Mouse (Mus musculus) right cerebral cortex, postnatal 25 days (tissue): ENCODE measurements around the gene Rin3.

Experiments used
- DNase-seq: peaks from one replicate; pipeline ENCODE4 v3.0.0; 2022

Rin3 gene

DNA sequence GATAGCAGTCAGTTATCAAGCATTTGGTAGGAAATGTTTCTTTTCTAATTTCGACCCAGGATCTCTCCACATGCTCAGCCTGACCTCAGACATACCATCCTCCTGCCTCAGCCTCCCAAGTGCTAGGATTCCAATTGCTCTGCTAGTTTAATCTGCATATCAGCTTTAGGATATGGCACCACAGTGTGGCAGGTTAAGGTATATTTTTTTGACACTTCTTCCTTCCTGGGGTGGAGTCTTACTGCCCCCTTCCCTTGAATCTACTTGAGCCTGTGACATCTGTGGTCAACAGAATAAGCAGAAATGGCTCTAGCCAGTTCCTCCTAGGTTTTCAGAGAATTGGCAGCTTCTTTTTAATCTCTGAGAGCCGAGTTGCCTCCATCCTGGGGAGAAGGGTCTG lies 56.2 kb downstream of the Rin3 start:
- no peak for DNase-seq

DNA sequence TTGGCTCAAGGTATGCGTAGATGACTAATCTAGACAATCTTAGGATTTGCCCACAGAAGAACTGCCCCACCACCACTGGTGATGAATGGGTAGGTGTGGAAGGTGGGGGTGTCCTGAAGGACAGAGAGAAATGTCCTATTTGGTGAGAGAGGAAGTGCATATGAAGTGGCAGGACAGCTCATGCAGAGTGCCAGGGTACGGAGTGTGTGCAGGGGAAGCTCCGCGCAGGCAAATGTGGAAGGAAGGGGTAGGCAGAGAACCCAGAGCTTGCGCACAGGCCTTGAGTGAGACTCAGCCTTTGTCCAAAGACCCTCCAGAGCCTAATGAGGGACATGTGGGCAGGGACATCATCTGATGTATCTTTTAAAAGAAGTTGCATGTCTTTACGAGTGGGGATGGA lies 57.6 kb downstream of the Rin3 start:
- no peak for DNase-seq

GRCm38 (mm10) chr12:102342147-102342546 lies 59.3 kb downstream of the Rin3 start:
- no peak for DNase-seq

DNA sequence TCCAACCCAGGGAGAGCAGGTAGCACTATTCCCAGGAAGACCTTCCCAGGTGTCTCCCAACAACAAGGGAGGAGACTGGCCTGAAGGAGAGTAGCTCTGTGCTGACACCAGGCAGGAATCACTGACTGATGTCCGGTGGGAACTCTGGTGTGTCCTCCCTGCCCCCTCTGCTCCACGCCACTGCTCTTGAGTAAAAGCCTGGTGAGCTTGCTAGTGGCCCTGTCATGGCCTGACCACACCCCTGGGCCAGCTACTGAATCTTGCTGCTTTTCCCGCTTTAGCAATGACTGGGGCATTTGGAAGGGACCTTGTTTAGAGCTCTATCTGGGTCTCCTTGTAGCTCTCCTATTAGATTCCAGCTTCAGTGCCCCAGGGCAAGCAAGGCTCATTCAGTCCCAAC lies 59.8 kb downstream of the Rin3 start:
- no peak for DNase-seq

DNA sequence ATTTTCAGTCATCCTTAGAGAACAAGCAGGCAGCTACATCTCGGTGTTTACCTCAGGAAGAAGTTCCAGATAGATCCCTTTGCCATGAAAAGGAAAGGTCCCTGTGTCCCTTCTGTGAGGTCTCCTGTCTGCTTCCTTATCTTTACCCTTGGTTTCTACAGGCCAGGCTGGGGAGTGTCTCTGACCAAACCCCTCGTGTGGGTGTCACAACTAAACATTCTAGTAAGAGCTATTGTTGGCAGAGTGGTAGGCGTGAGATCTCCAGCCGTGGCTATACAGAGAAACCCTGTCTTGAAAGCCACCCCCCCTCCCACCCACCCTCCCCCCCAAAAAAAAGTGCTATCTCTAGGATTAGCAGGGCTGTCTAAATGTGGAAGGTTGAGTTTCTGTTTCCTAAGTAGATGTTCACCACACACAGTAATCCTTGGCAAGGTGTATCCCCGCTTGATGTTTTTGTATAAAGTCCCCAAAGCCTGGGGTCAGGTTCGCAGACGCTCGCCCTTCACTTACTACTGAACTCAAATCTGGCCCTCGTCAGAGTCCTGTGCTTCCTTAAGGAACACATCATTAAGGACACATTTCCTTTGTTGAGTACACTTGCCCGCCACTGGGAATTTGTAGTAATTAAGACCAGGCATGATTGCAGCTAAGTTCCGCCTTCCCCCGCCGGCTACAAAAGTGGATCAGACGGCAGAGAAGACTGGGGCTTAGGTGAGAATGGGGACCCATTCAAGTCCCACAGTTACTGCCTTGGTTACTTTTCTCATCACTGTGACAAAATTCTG lies 62.4 kb downstream of the Rin3 start:
- DNase-seq: no peak

DNA sequence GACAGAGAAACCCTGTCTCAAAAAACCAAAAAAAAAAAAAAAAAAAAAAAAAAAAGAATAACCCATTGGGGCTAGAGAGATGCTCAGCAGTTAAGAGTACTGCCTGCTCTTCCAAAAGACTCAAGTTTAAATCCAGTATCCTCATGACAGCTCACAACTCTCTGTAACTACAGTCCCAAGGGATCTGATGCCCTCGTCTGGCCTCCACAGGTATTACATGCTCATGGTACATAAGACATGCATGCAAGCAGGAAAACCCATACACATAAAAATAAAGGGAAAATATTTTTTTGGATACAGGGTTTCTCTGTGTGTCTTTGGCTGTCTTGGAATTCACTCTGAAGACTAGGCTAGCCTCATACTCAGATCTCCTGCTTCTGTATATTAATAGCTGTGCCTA lies 63.7 kb downstream of the Rin3 start:
- no peak for DNase-seq

- DNase-seq: no peak
Measured at GRCm38 (mm10) chr12:102348447-102348846, 65.6 kb downstream of the Rin3 start.

GRCm38 (mm10) chr12:102350997-102351396 lies 68.1 kb downstream of the Rin3 start:
- DNase-seq: no peak

DNA sequence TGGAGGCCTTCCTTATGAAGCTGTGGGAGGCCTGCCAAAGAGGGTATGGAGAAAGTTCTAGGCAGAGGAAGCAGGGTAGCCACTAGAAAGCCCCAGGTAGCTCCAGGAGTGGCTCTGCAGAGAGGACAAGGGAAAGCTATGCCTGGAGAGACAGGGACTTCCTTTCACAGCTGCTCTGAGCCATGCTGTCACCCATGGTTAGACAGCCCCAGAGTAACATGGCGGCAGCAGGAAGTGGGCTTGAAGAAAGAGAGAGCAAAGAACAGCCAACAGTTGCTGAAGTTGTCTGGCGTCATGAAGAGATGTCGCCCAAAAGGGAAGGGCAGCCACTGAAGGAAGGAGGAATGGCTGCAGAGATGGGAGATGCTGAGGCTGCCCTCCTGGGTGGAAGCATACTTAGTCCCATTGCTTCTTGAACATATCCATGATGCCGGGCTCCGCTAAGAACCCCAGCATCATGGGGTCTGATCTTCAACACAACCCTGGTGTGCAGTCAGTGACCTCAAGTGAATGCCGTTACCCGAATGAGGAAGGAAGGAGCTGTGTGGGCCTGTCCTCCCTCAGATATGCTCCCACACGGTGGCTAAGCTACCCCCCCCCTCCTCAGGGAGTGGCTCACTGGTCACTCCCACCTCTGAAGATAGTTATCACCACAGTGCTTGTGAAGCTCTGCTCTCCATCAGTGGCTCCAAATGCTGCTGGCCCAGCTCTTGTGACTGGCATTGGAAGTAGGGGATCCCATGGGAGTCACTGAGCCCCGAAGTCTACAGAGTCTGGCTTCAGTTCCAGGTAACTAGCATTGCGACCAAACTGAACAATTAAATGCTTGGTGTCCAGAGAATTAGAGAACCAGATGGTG lies 71.5 kb downstream of the Rin3 start:
- DNase-seq: no peak

- DNase-seq: no peak
Measured at GRCm38 (mm10) chr12:102355784-102356183, 72.9 kb downstream of the Rin3 start.

GRCm38 (mm10) chr12:102356781-102357180 lies 73.9 kb downstream of the Rin3 start:
- no peak for DNase-seq

DNA sequence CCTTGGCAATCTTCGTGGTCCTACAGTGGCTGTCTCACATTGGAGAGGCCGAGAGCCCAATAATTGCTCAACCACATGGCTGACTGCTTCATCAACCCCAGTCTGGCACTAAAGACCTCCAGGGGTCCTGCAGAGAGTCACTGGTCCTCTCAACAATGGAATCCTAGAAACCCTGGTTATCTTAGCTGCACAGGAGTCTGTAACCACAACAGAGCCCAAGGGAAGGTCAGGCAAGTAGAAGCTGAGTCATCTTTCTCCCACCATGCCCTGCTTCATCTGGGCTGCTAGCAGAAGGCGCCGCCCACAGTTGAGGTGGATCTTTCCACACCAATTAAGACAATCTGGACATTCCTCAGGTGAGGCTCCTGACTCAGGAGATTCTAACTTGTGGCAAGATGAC lies 76.5 kb downstream of the Rin3 start:
- no peak for DNase-seq

DNA sequence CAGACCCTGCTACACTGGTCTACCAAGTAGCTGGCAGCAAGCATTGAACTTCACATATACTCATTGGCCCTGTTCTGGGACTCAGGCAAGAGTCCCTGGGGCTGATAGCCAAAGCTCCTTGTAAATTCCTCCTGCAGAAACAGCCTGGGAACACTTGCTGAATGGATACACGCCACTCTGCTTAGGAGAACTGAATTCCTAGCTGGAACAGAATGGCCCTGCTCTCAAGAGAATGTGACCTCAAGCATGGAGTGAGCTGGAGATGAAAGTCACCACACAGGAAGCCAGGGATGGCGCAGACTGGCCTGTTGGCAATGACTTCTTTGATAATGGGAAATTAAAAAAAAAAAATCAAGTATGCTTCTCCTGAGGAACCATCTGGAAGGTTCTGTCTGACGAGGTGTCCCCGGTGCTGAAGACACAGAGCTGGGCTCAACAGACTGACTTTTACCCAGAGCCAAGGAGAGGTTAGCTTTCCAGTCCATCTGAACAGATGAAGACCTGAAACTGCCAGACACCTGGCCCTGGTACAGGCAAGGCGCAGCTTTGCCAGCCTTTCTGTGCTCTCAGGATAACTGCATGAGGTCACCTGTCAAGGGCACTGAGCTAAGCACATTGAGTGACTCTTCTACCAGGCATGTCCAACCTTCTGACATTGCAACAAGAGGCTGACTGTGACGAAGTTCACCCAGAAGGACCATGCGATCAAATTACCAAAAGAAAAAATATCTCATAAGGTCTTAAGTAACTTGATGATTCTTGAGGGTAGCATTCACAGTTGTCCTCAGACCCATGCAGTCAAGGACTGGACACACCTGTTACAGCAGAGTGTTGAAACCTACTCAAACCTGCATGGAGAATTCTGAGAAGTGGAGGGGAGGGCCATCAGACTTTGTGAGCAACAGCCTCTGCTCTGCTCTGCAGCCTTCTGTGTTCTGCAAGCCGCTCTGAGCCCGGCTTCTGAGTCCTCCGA lies 78.6 kb downstream of the Rin3 start:
- DNase-seq: no peak

DNA sequence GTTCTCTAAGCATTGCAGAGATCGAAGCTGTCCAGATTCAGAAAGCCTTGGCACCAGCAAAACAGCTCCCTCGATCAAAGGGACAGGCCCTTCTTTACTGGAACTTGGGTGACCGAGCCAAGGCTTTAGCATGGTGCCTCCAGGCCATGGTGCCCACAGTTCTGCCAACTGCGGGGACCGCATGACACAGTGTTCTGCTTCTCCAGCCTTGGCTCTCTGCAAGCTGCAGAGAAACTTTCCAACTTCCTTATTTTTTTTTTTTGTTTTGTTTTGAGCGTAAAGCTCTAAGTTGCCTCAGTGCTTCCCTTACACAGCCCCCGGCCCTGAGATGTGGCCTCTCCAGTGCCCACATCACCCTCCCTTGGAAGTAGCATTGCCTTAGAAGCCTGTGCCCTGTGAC lies 82.2 kb downstream of the Rin3 start:
- DNase-seq: no peak

- no peak for DNase-seq
Measured at GRCm38 (mm10) chr12:102366126-102366816, 83.4 kb downstream of the Rin3 start.

GRCm38 (mm10) chr12:102367075-102367474 lies 84.2 kb downstream of the Rin3 start:
- DNase-seq: no peak

- no peak for DNase-seq
Measured at GRCm38 (mm10) chr12:102368066-102368465, 85.2 kb downstream of the Rin3 start.

DNA sequence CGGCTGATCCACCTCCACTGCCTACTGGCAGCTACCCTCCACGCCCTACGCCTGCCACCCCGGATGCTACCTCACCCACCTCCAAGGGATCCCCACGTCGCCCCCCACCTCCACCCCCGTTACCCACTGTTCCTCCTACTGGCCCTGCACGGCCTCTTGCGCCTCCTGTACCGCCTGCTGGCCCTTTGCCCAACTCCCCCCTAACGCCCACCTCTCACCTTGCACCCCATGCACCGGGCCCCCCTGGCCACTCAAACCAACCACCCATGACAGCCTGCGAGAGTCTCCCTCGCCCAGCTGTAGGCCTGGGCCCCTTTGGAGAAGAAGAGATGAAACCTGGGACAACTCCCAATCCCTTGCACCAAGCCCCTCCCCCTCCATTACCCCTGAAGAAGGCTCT lies 85.7 kb downstream of the Rin3 start:
- DNase-seq: no peak

DNA sequence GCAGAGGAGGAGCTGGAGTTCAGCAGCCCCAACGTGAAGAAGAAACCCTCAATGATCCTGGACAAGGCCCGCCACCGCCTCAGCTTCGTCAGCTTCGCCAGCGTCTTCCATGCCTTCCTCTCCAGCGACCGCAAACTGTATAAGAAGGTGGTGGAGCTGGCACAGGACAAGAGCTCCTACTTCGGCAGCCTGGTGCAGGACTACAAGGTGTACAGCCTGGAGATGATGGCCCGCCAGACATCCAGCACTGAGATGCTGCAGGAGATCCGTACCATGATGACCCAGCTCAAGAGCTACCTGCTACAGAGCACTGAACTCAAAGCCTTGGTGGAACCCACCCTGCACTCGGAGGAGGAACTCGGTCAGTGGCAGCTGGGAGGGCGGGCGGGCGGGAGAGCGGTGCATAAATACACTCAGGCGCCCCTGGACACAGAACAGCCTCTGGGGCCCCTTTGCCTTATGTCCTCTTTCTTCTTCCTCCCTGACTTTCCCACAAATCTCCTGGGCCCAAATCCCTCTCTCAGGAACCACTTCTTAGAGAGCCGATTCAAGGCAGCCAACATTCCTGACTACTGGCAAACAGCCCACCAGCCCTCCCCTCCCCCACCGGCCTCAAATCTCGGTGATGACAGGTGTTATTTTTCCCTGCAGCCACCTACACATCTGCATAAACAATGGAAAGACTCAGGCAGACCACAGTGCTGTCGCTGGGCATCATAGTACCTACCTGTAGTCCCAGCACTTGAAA lies 86.8 kb downstream of the Rin3 start:
- no peak for DNase-seq

- no peak for DNase-seq
Measured at GRCm38 (mm10) chr12:102370931-102371500, 88.2 kb downstream of the Rin3 start.

DNA sequence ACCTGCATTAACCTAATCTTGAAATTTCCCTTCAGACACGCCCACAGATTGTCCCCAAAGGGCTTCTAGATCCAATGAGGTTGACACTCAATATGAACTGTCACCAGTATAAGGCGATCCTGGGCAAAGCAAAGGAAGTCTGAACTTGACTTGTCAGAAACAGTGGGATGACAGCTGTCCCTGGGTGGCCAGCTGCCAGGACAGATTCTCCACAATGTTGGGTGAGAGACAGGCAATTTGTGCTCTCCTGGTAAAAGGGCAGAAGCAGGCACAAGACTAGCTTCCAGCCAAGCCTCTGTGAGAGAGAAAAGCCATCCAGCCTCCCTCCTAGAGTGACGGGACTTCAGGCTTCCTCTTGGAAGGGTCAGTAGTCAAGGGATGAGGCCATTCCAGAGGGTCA lies 89.5 kb downstream of the Rin3 start:
- DNase-seq: no peak
